Mouse (Mus musculus) ES-Bruce4 (cell line): Measurements from ENCODE around the gene Churc1. TPM values are rescaled to one million over a fixed set of nuclear protein-coding genes. Genes with fewer than 3 reads are reported as not detected.
"Not testable (repeated sequence)": the region's sequence is repeated elsewhere in the genome, so short reads cannot be mapped to it uniquely, and the experiment has no call there.

Source experiments
- H3K27ac ChIP-seq: 2 replicates; pipeline ENCODE4 v1.5.1; 2012; ENCODE audit warnings: low read length, inconsistent platforms; ENCODE audit not compliant: insufficient read depth
- H3K27me3 ChIP-seq: 2 replicates; pipeline ENCODE4 v1.6.1; 2012; ENCODE audit warnings: mild to moderate bottlenecking, low read length, inconsistent platforms; ENCODE audit not compliant: control insufficient read depth, poor library complexity, insufficient read depth, severe bottlenecking
- H3K36me3 ChIP-seq: 2 replicates; pipeline ENCODE4 v1.6.1; 2012; ENCODE audit warnings: inconsistent platforms, mild to moderate bottlenecking, low read length, moderate library complexity; ENCODE audit not compliant: control insufficient read depth, poor library complexity, insufficient read depth, severe bottlenecking
- H3K4me1 ChIP-seq: one replicate; pipeline ENCODE4 v1.8.1; 2011; ENCODE audit warnings: low read length; ENCODE audit not compliant: control insufficient read depth, insufficient read depth
- H3K4me3 ChIP-seq: 2 replicates; pipeline ENCODE4 v1.5.1; 2011; ENCODE audit warnings: low read depth, mild to moderate bottlenecking, low read length
- H3K9ac ChIP-seq: 2 replicates; pipeline ENCODE4 v1.6.1; 2012; ENCODE audit warnings: low read depth, mild to moderate bottlenecking, inconsistent platforms; ENCODE audit not compliant: poor library complexity, severe bottlenecking
- H3K9me3 ChIP-seq: replicated peaks from 2 replicates; pipeline ENCODE4 v1.6.1; 2012; ENCODE audit warnings: mild to moderate bottlenecking, low read length, inconsistent platforms; ENCODE audit not compliant: control insufficient read depth, poor library complexity, insufficient read depth, severe bottlenecking
- CTCF ChIP-seq: IDR thresholded peaks from one replicate; pipeline ENCODE4 v1.8.1; 2011; ENCODE audit warnings: low read depth, low read length
- EP300 ChIP-seq: IDR thresholded peaks from 2 replicates; pipeline ENCODE4 v1.6.1; 2011; ENCODE audit warnings: low read depth, low read length; ENCODE audit not compliant: insufficient read depth
- POLR2A ChIP-seq: IDR thresholded peaks from one replicate; pipeline ENCODE4 v1.8.1; 2011; ENCODE audit warnings: low read length; ENCODE audit not compliant: insufficient read depth
- polyA plus RNA-seq: library from polyadenylated mRNA; stranded (reverse); fragments of >200 nt; gene quantifications from 2 replicates; pipeline ENCODE4 v1.2.4, GENCODE M21; 2011; ENCODE audit warnings: low read depth; ENCODE audit not compliant: missing spikeins, insufficient read depth, insufficient read length

Gene Churc1
- polyA plus RNA-seq, 1 experiment = 30.7 TPM

GRCm38 (mm10) chr12:76784056-76784619 is 18.8 kb downstream of the Churc1 start:
- Histone ChIP-seq H3K9me3 (no peaks in the 10 kb centered on the region), H3K4me1 (no peaks in the 10 kb centered on the region), H3K27me3 (no peaks in the 10 kb centered on the region), H3K4me3 (no peak overlapping the region), H3K27ac (no peak overlapping the region), H3K9ac (no peak overlapping the region), H3K36me3 (no peaks in the 10 kb centered on the region)
- no peak for TF ChIP-seq EP300
- no peak for TF ChIP-seq POLR2A
- no peak for TF ChIP-seq CTCF

GRCm38 (mm10) chr12:76790446-76791084 is 25.2 kb downstream of the Churc1 start:
- Histone ChIP-seq H3K4me3 (no peak overlapping the region), H3K36me3 (no peaks in the 10 kb centered on the region), H3K9ac (no peak overlapping the region), H3K9me3 (no peaks in the 10 kb centered on the region), H3K27ac (no peak overlapping the region), H3K27me3 (no peaks in the 10 kb centered on the region), H3K4me1 (no peaks in the 10 kb centered on the region)
- TF ChIP-seq CTCF (no peak), POLR2A (no peak), EP300 (no peak)

GRCm38 (mm10) chr12:76792540-76792939 is 27.2 kb downstream of the Churc1 start:
- H3K27ac ChIP-seq, H3K36me3 ChIP-seq, H3K4me3 ChIP-seq, H3K4me1 ChIP-seq, H3K27me3 ChIP-seq, H3K9ac ChIP-seq, H3K9me3 ChIP-seq: not testable (repeated sequence)
- TF ChIP-seq CTCF = peak; percentile 8

GRCm38 (mm10) chr12:76795350-76795749 is 30.0 kb downstream of the Churc1 start, which contains the start of gene Gpx2:
Gene Gpx2 (minus strand): TSS chr12:76795554.
- TF ChIP-seq EP300 = peak; percentile 65
- no peak for TF ChIP-seq CTCF
- TF ChIP-seq POLR2A = no peak
- peaks cover 5% of the 10 kb centered on the region for H3K4me1 ChIP-seq
- H3K27ac ChIP-seq = no peak within 1 kb of the TSS
- H3K4me3 ChIP-seq = peak within 1 kb of the TSS; percentile 44
- H3K36me3 ChIP-seq = no peaks in the 10 kb centered on the region
- H3K9ac ChIP-seq = no peak within 1 kb of the TSS
- no peaks in the 10 kb centered on the region for H3K27me3 ChIP-seq
- H3K9me3 ChIP-seq = no peaks in the 10 kb centered on the region

- H3K4me3 ChIP-seq = no peak overlapping the region
- H3K9ac ChIP-seq = no peak overlapping the region
- H3K36me3 ChIP-seq = no peaks in the 10 kb centered on the region
- TF ChIP-seq EP300 (no peak), CTCF (no peak), POLR2A (no peak)
- H3K4me1 ChIP-seq = peaks cover 5% of the 10 kb centered on the region
- H3K27me3 ChIP-seq = no peaks in the 10 kb centered on the region
- no peak overlapping the region for H3K27ac ChIP-seq
- no peaks in the 10 kb centered on the region for H3K9me3 ChIP-seq
These were observed 31.7 kb downstream of the Churc1 start for GRCm38 (mm10) chr12:76796938-76797539.

- H3K4me3 ChIP-seq = no peak overlapping the region
- peaks cover 5% of the 10 kb centered on the region for H3K4me1 ChIP-seq
- no peaks in the 10 kb centered on the region for H3K9me3 ChIP-seq
- H3K27me3 ChIP-seq = no peaks in the 10 kb centered on the region
- H3K9ac ChIP-seq = no peak overlapping the region
- TF ChIP-seq EP300 = no peak
- TF ChIP-seq POLR2A = no peak
- no peak for TF ChIP-seq CTCF
- H3K36me3 ChIP-seq = no peaks in the 10 kb centered on the region
- H3K27ac ChIP-seq = no peak overlapping the region
These were observed 32.8 kb downstream of the Churc1 start for GRCm38 (mm10) chr12:76798008-76798720.
